Mouse (Mus musculus) MEL (cell line): Measurements from ENCODE around the gene Zkscan2. TPM values are rescaled to one million over a fixed set of nuclear protein-coding genes. Genes with fewer than 3 reads are reported as not detected.

Source experiments
- DNase-seq: peaks from one replicate; pipeline ENCODE4 v3.0.0; 2011; ENCODE audit warnings: low read depth, low spot score
- H3K27ac ChIP-seq: 2 replicates; pipeline ENCODE4 v1.5.1; 2012; ENCODE audit warnings: low read depth, mild to moderate bottlenecking, control low read depth, low read length, moderate library complexity; ENCODE audit not compliant: control insufficient read depth
- H3K27me3 ChIP-seq, 2 experiments: fragments of 150-350 bp in 1 of 2; sonication (generic) in 1 of 2; 2 replicates each; pipeline ENCODE4 v1.6.1; 2012; ENCODE audit warnings: low read length in 2 of 2, mild to moderate bottlenecking in 2 of 2, improper control_type of control experiment in 1 of 2, moderate library complexity in 1 of 2; ENCODE audit not compliant: insufficient read depth in 2 of 2, control insufficient read depth in 1 of 2
- H3K36me3 ChIP-seq, 2 experiments: 2 replicates each; pipeline ENCODE4 v1.6.1; 2012 to 2014; ENCODE audit warnings: low read length in 2 of 2, improper control_type of control experiment in 1 of 2, inconsistent platforms in 1 of 2, mild to moderate bottlenecking in 1 of 2; ENCODE audit not compliant: insufficient read depth in 2 of 2, control insufficient read depth in 1 of 2
- H3K4me1 ChIP-seq, 2 experiments: fragments of 150-350 bp in 1 of 2; sonication (generic) in 1 of 2; 2 replicates each; pipeline ENCODE4 v1.6.1; 2012; ENCODE audit warnings: low read length in 2 of 2, improper control_type of control experiment in 1 of 2, mild to moderate bottlenecking in 1 of 2; ENCODE audit not compliant: insufficient read depth in 2 of 2, control insufficient read depth in 1 of 2
- H3K4me3 ChIP-seq, 2 experiments: fragments of 150-350 bp in 1 of 2; sonication (generic) in 1 of 2; 2 replicates each; pipeline ENCODE4 v1.5.1; 2012; ENCODE audit warnings: low read depth in 2 of 2, low read length in 2 of 2, mild to moderate bottlenecking in 2 of 2, moderate library complexity in 2 of 2, control low read depth in 1 of 2, improper control_type of control experiment in 1 of 2; ENCODE audit not compliant: control insufficient read depth in 1 of 2, insufficient read depth in 1 of 2
- H3K79me2 ChIP-seq: 2 replicates; pipeline ENCODE4 v1.6.1; 2012; ENCODE audit warnings: mild to moderate bottlenecking, low read length, moderate library complexity; ENCODE audit not compliant: control insufficient read depth, poor library complexity, insufficient read depth
- H3K9ac ChIP-seq: 2 replicates; pipeline ENCODE4 v1.6.1; 2012; ENCODE audit warnings: low read depth, mild to moderate bottlenecking, control low read depth, low read length, moderate library complexity; ENCODE audit not compliant: control insufficient read depth, poor library complexity, severe bottlenecking
- H3K9me3 ChIP-seq: fragments of 150-350 bp; sonication (generic); replicated peaks from 2 replicates; pipeline ENCODE4 v1.6.1; 2012; ENCODE audit warnings: mild to moderate bottlenecking, low read length, improper control_type of control experiment, moderate library complexity; ENCODE audit not compliant: insufficient read depth
- CHD1 ChIP-seq: IDR thresholded peaks from 2 replicates; pipeline ENCODE4 v1.6.1; 2012; ENCODE audit warnings: low read depth, mild to moderate bottlenecking, inconsistent platforms, low read length, improper control_type of control experiment
- CHD2 ChIP-seq: IDR thresholded peaks from 2 replicates; pipeline ENCODE4 v1.6.1; 2011; ENCODE audit warnings: low read length, improper control_type of control experiment
- CTCF ChIP-seq, 3 experiments: IDR thresholded peaks in 2 of 3; conservative IDR thresholded peaks in 1 of 3; 2 replicates each; pipeline ENCODE4 v1.5.1; 2011 to 2012; ENCODE audit warnings: low read length in 3 of 3, low read depth in 2 of 3, mild to moderate bottlenecking in 2 of 3, improper control_type of control experiment in 1 of 3, inconsistent platforms in 1 of 3, mixed read lengths in 1 of 3, moderate library complexity in 1 of 3; ENCODE audit not compliant: control insufficient read depth in 1 of 3, insufficient read depth in 1 of 3, poor library complexity in 1 of 3, severe bottlenecking in 1 of 3
- E2F4 ChIP-seq: IDR thresholded peaks from 2 replicates; pipeline ENCODE4 v1.6.1; 2011; ENCODE audit warnings: low read depth, low read length, improper control_type of control experiment, borderline replicate concordance
- ELF1 ChIP-seq: IDR thresholded peaks from 2 replicates; pipeline ENCODE4 v1.6.1; 2014; ENCODE audit warnings: low read depth, mild to moderate bottlenecking, inconsistent platforms, low read length, improper control_type of control experiment, moderate library complexity
- ETS1 ChIP-seq: IDR thresholded peaks from 2 replicates; pipeline ENCODE4 v1.6.1; 2012; ENCODE audit warnings: low read depth, mild to moderate bottlenecking, inconsistent platforms, low read length, improper control_type of control experiment, moderate library complexity
- JUND ChIP-seq: IDR thresholded peaks from 2 replicates; pipeline ENCODE4 v1.6.1; 2011; ENCODE audit warnings: low read depth, mild to moderate bottlenecking, improper control_type of control experiment, low read length
- KAT2A ChIP-seq: conservative IDR thresholded peaks from 2 replicates; pipeline ENCODE4 v1.6.1; 2012; ENCODE audit warnings: low read depth, low read length, improper control_type of control experiment, inconsistent platforms
- MAFK ChIP-seq: IDR thresholded peaks from 2 replicates; pipeline ENCODE4 v1.6.1; 2011; ENCODE audit warnings: low read depth, mild to moderate bottlenecking, low read length, improper control_type of control experiment, borderline replicate concordance
- MAX ChIP-seq: IDR thresholded peaks from 2 replicates; pipeline ENCODE4 v1.6.1; 2011; ENCODE audit warnings: low read length, improper control_type of control experiment
- MAZ ChIP-seq: IDR thresholded peaks from 2 replicates; pipeline ENCODE4 v1.6.1; 2012; ENCODE audit warnings: low read depth, mild to moderate bottlenecking, inconsistent platforms, low read length, improper control_type of control experiment
- MEF2A ChIP-seq: IDR thresholded peaks from 2 replicates; pipeline ENCODE4 v1.6.1; 2014; ENCODE audit warnings: low read depth, mild to moderate bottlenecking, inconsistent platforms, low read length, improper control_type of control experiment; ENCODE audit not compliant: poor library complexity, insufficient replicate concordance, severe bottlenecking; ENCODE audit errors: extremely low read depth
- MXI1 ChIP-seq: IDR thresholded peaks from 2 replicates; pipeline ENCODE4 v1.6.1; 2011; ENCODE audit warnings: mild to moderate bottlenecking, low read depth, low read length, improper control_type of control experiment
- MYB ChIP-seq: IDR thresholded peaks from 2 replicates; pipeline ENCODE4 v1.6.1; 2011; ENCODE audit warnings: mild to moderate bottlenecking, low read depth, low read length, improper control_type of control experiment
- MYC ChIP-seq: IDR thresholded peaks from 2 replicates; pipeline ENCODE4 v1.6.1; 2011; ENCODE audit warnings: low read depth, mild to moderate bottlenecking, low read length, improper control_type of control experiment, moderate library complexity
- POLR2A ChIP-seq, 2 experiments: IDR thresholded peaks; 2 replicates each; pipeline ENCODE4 v1.6.1; 2011 to 2012; ENCODE audit warnings: low read length in 2 of 2, mild to moderate bottlenecking in 2 of 2, control low read depth in 1 of 2, improper control_type of control experiment in 1 of 2, low read depth in 1 of 2, moderate library complexity in 1 of 2; ENCODE audit not compliant: control insufficient read depth in 1 of 2, insufficient read depth in 1 of 2, poor library complexity in 1 of 2
- POLR2AphosphoS5 ChIP-seq: IDR thresholded peaks from 2 replicates; pipeline ENCODE4 v1.6.1; 2012; ENCODE audit warnings: low read depth, borderline replicate concordance, mild to moderate bottlenecking, inconsistent platforms, low read length, moderate library complexity, mixed read lengths
- TCF12 ChIP-seq: IDR thresholded peaks from 2 replicates; pipeline ENCODE4 v1.6.1; 2014; ENCODE audit warnings: low read depth, mild to moderate bottlenecking, inconsistent platforms, low read length, improper control_type of control experiment, moderate library complexity
- UBTF ChIP-seq: IDR thresholded peaks from 2 replicates; pipeline ENCODE4 v1.6.1; 2012; ENCODE audit warnings: low read depth, mild to moderate bottlenecking, inconsistent platforms, low read length, improper control_type of control experiment, moderate library complexity, borderline replicate concordance; ENCODE audit not compliant: insufficient read depth
- USF1 ChIP-seq: IDR thresholded peaks from 2 replicates; pipeline ENCODE4 v1.6.1; 2014; ENCODE audit warnings: low read depth, mild to moderate bottlenecking, inconsistent platforms, low read length, improper control_type of control experiment, moderate library complexity
- USF2 ChIP-seq, 2 experiments: IDR thresholded peaks; 2 replicates each; pipeline ENCODE4 v1.6.1; 2011 to 2012; ENCODE audit warnings: improper control_type of control experiment in 2 of 2, low read length in 2 of 2, borderline replicate concordance in 1 of 2, inconsistent platforms in 1 of 2, low read depth in 1 of 2, mild to moderate bottlenecking in 1 of 2; ENCODE audit not compliant: insufficient read depth in 1 of 2
- ZC3H11A ChIP-seq: IDR thresholded peaks from 2 replicates; pipeline ENCODE4 v1.6.1; 2012; ENCODE audit warnings: low read depth, mild to moderate bottlenecking, inconsistent platforms, low read length, improper control_type of control experiment
- ZKSCAN1 ChIP-seq: IDR thresholded peaks from 2 replicates; pipeline ENCODE4 v1.6.1; 2012; ENCODE audit warnings: low read depth, mild to moderate bottlenecking, inconsistent platforms, low read length, improper control_type of control experiment, moderate library complexity
- polyA plus RNA-seq, 2 experiments: library from polyadenylated mRNA; stranded (reverse) in 1 of 2; unstranded in 1 of 2; fragments of >175 nt in 1 of 2; fragments of >200 nt in 1 of 2; gene quantifications; 2 replicates each; pipeline versions ENCODE4 v1.2.1 to v1.2.4; 2012; ENCODE audit warnings: low replicate concordance in 2 of 2, low read depth in 1 of 2; ENCODE audit not compliant: insufficient read length in 2 of 2, insufficient read depth in 1 of 2, missing spikeins in 1 of 2
- total RNA-seq: library from RNA; depleted of rRNA; stranded (reverse); fragments of 300-350 nt; gene quantifications from 2 replicates; pipeline ENCODE4 v1.2.3, GENCODE M21; 2012

The Zkscan2 gene
- total and polyA plus RNA-seq, 3 experiments: not detected

DNA sequence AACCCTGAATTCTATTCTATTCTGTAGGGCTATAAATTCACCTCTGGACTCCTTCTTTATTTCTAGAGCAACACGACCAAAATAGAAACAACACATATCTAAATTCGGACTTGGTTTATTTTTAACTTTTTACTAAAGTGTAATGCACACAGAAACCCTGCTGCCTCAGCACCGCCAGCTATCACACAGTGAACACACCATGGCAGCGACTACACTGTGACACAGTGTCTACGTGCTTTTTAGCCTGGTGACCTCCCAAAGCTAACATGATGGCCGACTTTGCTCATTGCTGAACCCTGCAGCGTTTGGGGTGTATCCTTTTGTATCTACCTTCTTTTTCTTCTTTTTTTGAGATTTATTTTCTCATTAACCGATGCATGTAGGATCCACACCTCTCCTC lies 47.2 kb downstream of the Zkscan2 start:
- Histone ChIP-seq H3K9me3 (no peaks in the 10 kb centered on the region), H3K27me3 (no peaks in the 10 kb centered on the region), H3K36me3 (peaks cover 0 to 5% of the 10 kb centered on the region in 2 experiments; a peak in 2 of 4 replicates), H3K4me3 (no peak overlapping the region), H3K9ac (no peak overlapping the region), H3K79me2 (no peaks in the 10 kb centered on the region), H3K27ac (no peak overlapping the region), H3K4me1 (peaks cover under 1 to 10% of the 10 kb centered on the region in 2 experiments)
- TF ChIP-seq MAX: no peak
- no peak for TF ChIP-seq CHD2
- no peak for TF ChIP-seq E2F4
- no peak for TF ChIP-seq USF1
- TF ChIP-seq CHD1: no peak
- TF ChIP-seq MXI1: no peak
- no peak for TF ChIP-seq POLR2AphosphoS5
- no peak for TF ChIP-seq POLR2A (IDR thresholded peaks at IDR 0.05; ENCODE audit: control insufficient read depth in 1 of 2, insufficient read depth in 1 of 2, low read depth in 1 of 2, low read length in 2 of 2, poor library complexity in 1 of 2)
- no peak for TF ChIP-seq CTCF (IDR thresholded peaks at IDR 0.05 in 2 of 3, conservative IDR thresholded peaks at IDR 0.05 in 1 of 3; ENCODE audit: control insufficient read depth in 1 of 3, insufficient read depth in 1 of 3, low read depth in 2 of 3, low read length in 3 of 3, poor library complexity in 1 of 3, severe bottlenecking in 1 of 3)
- no peak for TF ChIP-seq MAZ
- TF ChIP-seq UBTF: no peak
- TF ChIP-seq MYB: no peak
- TF ChIP-seq JUND: no peak
- TF ChIP-seq MYC: no peak
- no peak for TF ChIP-seq ETS1
- no peak for TF ChIP-seq KAT2A
- TF ChIP-seq USF2 (IDR thresholded peaks at IDR 0.05; ENCODE audit: borderline replicate concordance in 1 of 2, insufficient read depth in 1 of 2, low read depth in 1 of 2, low read length in 2 of 2): no peak
- no peak for DNase-seq

- no peak overlapping the region for H3K9ac ChIP-seq
- H3K9me3 ChIP-seq: no peaks in the 10 kb centered on the region
- no peaks in the 10 kb centered on the region for H3K79me2 ChIP-seq
- H3K4me3 ChIP-seq: no peak overlapping the region
- H3K4me1 ChIP-seq: peaks cover 0 to 5% of the 10 kb centered on the region in 2 experiments; a peak in 2 of 4 replicates
- H3K27me3 ChIP-seq: no peaks in the 10 kb centered on the region
- TF ChIP-seq ZKSCAN1 (no peak), TCF12 (no peak), MAFK (no peak), MEF2A (no peak), KAT2A (no peak), USF2 (IDR thresholded peaks at IDR 0.05; ENCODE audit: borderline replicate concordance in 1 of 2, insufficient read depth in 1 of 2, low read depth in 1 of 2, low read length in 2 of 2) (no peak), USF1 (no peak), ELF1 (no peak), MYC (no peak), CHD1 (no peak), MAX (no peak), ZC3H11A (no peak)
- TF ChIP-seq, all 39 proteins: peak for 0
- H3K36me3 ChIP-seq: no peaks in the 10 kb centered on the region; a peak in 1 of 4 replicates
- no peak for DNase-seq
- H3K27ac ChIP-seq: no peak overlapping the region
Observed at GRCm38 (mm10) chr7:123452551-123452950, 47.7 kb downstream of the Zkscan2 start.
